In the genomic region with DNA sequence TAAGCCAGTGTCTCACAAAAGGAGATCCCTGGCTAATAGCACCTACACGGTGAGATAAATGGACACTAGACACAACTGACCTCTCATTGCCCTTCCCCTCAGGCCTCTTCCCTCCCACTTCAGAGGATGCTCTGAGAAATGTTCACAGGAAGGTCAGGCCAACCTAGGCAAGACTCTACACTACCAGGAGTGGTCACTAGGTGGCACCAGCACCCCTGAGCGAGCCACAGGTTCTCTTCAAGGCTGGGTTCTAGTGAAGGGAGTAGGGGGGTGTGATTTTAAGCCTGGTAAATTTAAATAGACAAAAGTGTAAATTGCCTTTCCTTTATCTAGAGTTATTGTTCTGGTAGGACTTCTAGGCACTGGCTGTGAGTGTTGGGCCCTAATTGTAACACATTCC, we compare ENCODE assay signal across 9 mouse cellular contexts.
DNase-seq lines count a peak whose midpoint lies in the region; ATAC-seq and TF ChIP-seq lines count a peak whose summit lies in the region.
"Had no signal": no experiment of that assay in that cellular context is flagged by ENCODE, and none has a peak within 500 bp of the region (broad histone marks: within the 10 kb centered on the region; RNA-seq: fewer than 3 reads in every experiment).

No protein-coding gene starts in this region.

- H3K36me3 ChIP-seq in forebrain, postnatal 0 days (ENCODE audit: insufficient read depth) = no peaks in the 10 kb centered on the region
- no peaks in the 10 kb centered on the region for H3K36me3 ChIP-seq in intestine, embryonic 16.5 days (ENCODE audit: control insufficient read depth, insufficient read depth, low read length)
- H3K36me3 ChIP-seq in limb, embryonic 10.5 days = no peaks in the 10 kb centered on the region
- no peaks in the 10 kb centered on the region for H3K36me3 ChIP-seq in thymus, adult 2 months (ENCODE audit: control insufficient read depth, insufficient read depth, low read length)

- no peaks in the 10 kb centered on the region for H3K9me3 ChIP-seq in forebrain, postnatal 0 days (ENCODE audit: low read length)
- H3K9me3 ChIP-seq in intestine, embryonic 16.5 days (ENCODE audit: control insufficient read depth, low read length) = no peaks in the 10 kb centered on the region
- no peaks in the 10 kb centered on the region for H3K9me3 ChIP-seq in limb, embryonic 10.5 days (replicated peaks)

- WGBS in cerebellum, adult 2 months = 10% methylated on average over 2 of the region's 2 CpGs
- 18% methylated on average over 2 of the region's 2 CpGs for WGBS in forebrain, postnatal 0 days
- WGBS in intestine, embryonic 16.5 days = 0% methylated on average over 2 of the region's 2 CpGs
- WGBS in limb, embryonic 10.5 days = 8% methylated on average over 2 of the region's 2 CpGs
- 23% methylated on average over 2 of the region's 2 CpGs for WGBS in olfactory bulb, adult 2 months
- 14% methylated on average over 2 of the region's 2 CpGs for WGBS in thymus, adult 2 months

- no peak overlapping the region for H3K27ac ChIP-seq in cerebellum, adult 2 months (ENCODE audit: insufficient read depth, low read length)
- no peak overlapping the region for H3K27ac ChIP-seq in forebrain, postnatal 0 days (ENCODE audit: low read depth, low read length)
- no peak overlapping the region for H3K27ac ChIP-seq in intestine, embryonic 16.5 days (ENCODE audit: low read length)
- H3K27ac ChIP-seq in limb, embryonic 10.5 days = no peak overlapping the region
- H3K27ac ChIP-seq in olfactory bulb, adult 2 months (ENCODE audit: insufficient read depth, low read depth, low read length) = no peak overlapping the region
- no peak overlapping the region for H3K27ac ChIP-seq in thymus, adult 2 months (ENCODE audit: control insufficient read depth, insufficient read depth, low read length)

- TF ChIP-seq POLR2A in cerebellum, adult 2 months (IDR thresholded peaks at IDR 0.05; ENCODE audit: borderline replicate concordance, insufficient read depth, low read length) = no peak
- no peak for TF ChIP-seq POLR2A in olfactory bulb, adult 2 months (IDR thresholded peaks at IDR 0.05; ENCODE audit: insufficient read depth, low read depth, low read length)
- no peak for TF ChIP-seq POLR2A in thymus, adult 2 months (IDR thresholded peaks at IDR 0.05; ENCODE audit: control insufficient read depth, extremely low read depth, insufficient read depth, low read length, poor library complexity)

- no peaks in the 10 kb centered on the region for H3K4me1 ChIP-seq in cerebellum, adult 2 months (ENCODE audit: control insufficient read depth, insufficient read depth, low read length)
- no peaks in the 10 kb centered on the region for H3K4me1 ChIP-seq in forebrain, postnatal 0 days (ENCODE audit: insufficient read depth)
- H3K4me1 ChIP-seq in intestine, embryonic 16.5 days (ENCODE audit: control insufficient read depth, insufficient read depth, low read length) = no peaks in the 10 kb centered on the region
- H3K4me1 ChIP-seq in limb, embryonic 10.5 days = no peaks in the 10 kb centered on the region; the same call in 1 of the 2 replicates
- H3K4me1 ChIP-seq in olfactory bulb, adult 2 months (ENCODE audit: control insufficient read depth, insufficient read depth, low read length) = no peaks in the 10 kb centered on the region
- no peaks in the 10 kb centered on the region for H3K4me1 ChIP-seq in thymus, adult 2 months (replicated peaks; ENCODE audit: control insufficient read depth, insufficient read depth, low read length)

- H3K27me3 ChIP-seq in cerebellum, adult 2 months (ENCODE audit: control insufficient read depth, insufficient read depth, low read length) = no peaks in the 10 kb centered on the region
- H3K27me3 ChIP-seq in forebrain, postnatal 0 days (ENCODE audit: insufficient read depth, low read length) = no peaks in the 10 kb centered on the region
- no peaks in the 10 kb centered on the region for H3K27me3 ChIP-seq in intestine, embryonic 16.5 days (replicated peaks; ENCODE audit: control insufficient read depth, insufficient read depth, low read length)
- H3K27me3 ChIP-seq in limb, embryonic 10.5 days (ENCODE audit: low read depth, poor library complexity, severe bottlenecking) = no peaks in the 10 kb centered on the region
- H3K27me3 ChIP-seq in thymus, adult 2 months (ENCODE audit: control insufficient read depth, insufficient read depth, low read length) = no peaks in the 10 kb centered on the region

- H3K4me3 ChIP-seq in cerebellum, adult 2 months (replicated peaks; ENCODE audit: insufficient read depth, low read depth, low read length) = no peak overlapping the region
- H3K4me3 ChIP-seq in forebrain, postnatal 0 days (ENCODE audit: low read depth, low read length) = no peak overlapping the region
- no peak overlapping the region for H3K4me3 ChIP-seq in intestine, embryonic 16.5 days (ENCODE audit: low read length)
- no peak overlapping the region for H3K4me3 ChIP-seq in limb, embryonic 10.5 days
- H3K4me3 ChIP-seq in olfactory bulb, adult 2 months (ENCODE audit: insufficient read depth, low read depth, low read length) = no peak overlapping the region
- H3K4me3 ChIP-seq in thymus, adult 2 months (ENCODE audit: control insufficient read depth, insufficient read depth, low read length) = no peak overlapping the region
- H3K4me3 ChIP-seq: erythroblast, embryonic 14.5 days had no signal

- peak; percentile 24 to 73 for DNase-seq in urinary bladder, adult 18-20 months (ENCODE audit: low spot score in 2 of 2)
- DNase-seq in urinary bladder, postnatal 10 days (ENCODE audit: low spot score) = no peak
- DNase-seq in cerebellum, adult 2 months = peak; percentile 67 to 83
- DNase-seq in forebrain, postnatal 0 days = peak; percentile 71
- DNase-seq in limb, embryonic 10.5 days (ENCODE audit: low spot score) = peak; percentile 79
- peak; percentile 68 for DNase-seq in thymus, adult 2 months

- ATAC-seq in forebrain, postnatal 0 days = peak; percentile 73; the same call in 1 of the 2 replicates
- peak; percentile 59 for ATAC-seq in intestine, embryonic 16.5 days

- H3K9ac ChIP-seq in forebrain, postnatal 0 days = no peak overlapping the region
- no peak overlapping the region for H3K9ac ChIP-seq in intestine, embryonic 16.5 days (ENCODE audit: low read depth, low read length)

- TF ChIP-seq CTCF in cerebellum, adult 2 months (IDR thresholded peaks at IDR 0.05; ENCODE audit: borderline replicate concordance, insufficient read depth, low read depth, low read length) = peak; percentile 94
- peak; percentile 85 for TF ChIP-seq CTCF in forebrain, postnatal 0 days (IDR thresholded peaks at IDR 0.05; ENCODE audit: low read depth)
- peak; percentile 62; the same call in 1 of the 2 replicates for TF ChIP-seq CTCF in olfactory bulb, adult 2 months (IDR thresholded peaks at IDR 0.05; ENCODE audit: insufficient read depth, low read depth, low read length)
- peak; percentile 51; the same call in 1 of the 2 replicates for TF ChIP-seq CTCF in thymus, adult 2 months (IDR thresholded peaks at IDR 0.05; ENCODE audit: borderline replicate concordance, control insufficient read depth, extremely low read depth, insufficient read depth, low read length, poor library complexity)

- H3K4me2 ChIP-seq in forebrain, postnatal 0 days (ENCODE audit: low read depth) = no peak overlapping the region
- no peak overlapping the region for H3K4me2 ChIP-seq in intestine, embryonic 16.5 days (ENCODE audit: low read depth, low read length)
